Mouse (Mus musculus) MEL (cell line): ENCODE data around the gene Tmeff2.

ENCODE experiments used
- EP300 ChIP-seq, 2 experiments: IDR thresholded peaks; 2 replicates each; pipeline ENCODE4 v1.6.1; 2011; ENCODE audit warnings: improper control_type of control experiment in 2 of 2, low read length in 2 of 2, low read depth in 1 of 2, mild to moderate bottlenecking in 1 of 2
- GABPA ChIP-seq: IDR thresholded peaks from 2 replicates; pipeline ENCODE4 v1.6.1; 2012; ENCODE audit warnings: low read depth, mild to moderate bottlenecking, inconsistent platforms, low read length, improper control_type of control experiment, moderate library complexity
- MAFK ChIP-seq: IDR thresholded peaks from 2 replicates; pipeline ENCODE4 v1.6.1; 2011; ENCODE audit warnings: low read depth, mild to moderate bottlenecking, low read length, improper control_type of control experiment, borderline replicate concordance
- MAX ChIP-seq: IDR thresholded peaks from 2 replicates; pipeline ENCODE4 v1.6.1; 2011; ENCODE audit warnings: low read length, improper control_type of control experiment
- POLR2A ChIP-seq, 2 experiments: IDR thresholded peaks; 2 replicates each; pipeline ENCODE4 v1.6.1; 2011 to 2012; ENCODE audit warnings: low read length in 2 of 2, mild to moderate bottlenecking in 2 of 2, control low read depth in 1 of 2, improper control_type of control experiment in 1 of 2, low read depth in 1 of 2, moderate library complexity in 1 of 2; ENCODE audit not compliant: control insufficient read depth in 1 of 2, insufficient read depth in 1 of 2, poor library complexity in 1 of 2
- POLR2AphosphoS5 ChIP-seq: IDR thresholded peaks from 2 replicates; pipeline ENCODE4 v1.6.1; 2012; ENCODE audit warnings: low read depth, borderline replicate concordance, mild to moderate bottlenecking, inconsistent platforms, low read length, moderate library complexity, mixed read lengths
- RCOR1 ChIP-seq: IDR thresholded peaks from 2 replicates; pipeline ENCODE4 v1.6.1; 2012; ENCODE audit warnings: low read depth, mild to moderate bottlenecking, inconsistent platforms, low read length, improper control_type of control experiment
- USF2 ChIP-seq, 2 experiments: IDR thresholded peaks; 2 replicates each; pipeline ENCODE4 v1.6.1; 2011 to 2012; ENCODE audit warnings: improper control_type of control experiment in 2 of 2, low read length in 2 of 2, borderline replicate concordance in 1 of 2, inconsistent platforms in 1 of 2, low read depth in 1 of 2, mild to moderate bottlenecking in 1 of 2; ENCODE audit not compliant: insufficient read depth in 1 of 2
- ZC3H11A ChIP-seq: IDR thresholded peaks from 2 replicates; pipeline ENCODE4 v1.6.1; 2012; ENCODE audit warnings: low read depth, mild to moderate bottlenecking, inconsistent platforms, low read length, improper control_type of control experiment
- ZMIZ1 ChIP-seq: IDR thresholded peaks from 2 replicates; pipeline ENCODE4 v1.6.1; 2012; ENCODE audit warnings: low read depth, mild to moderate bottlenecking, inconsistent platforms, low read length, improper control_type of control experiment, moderate library complexity

DNA sequence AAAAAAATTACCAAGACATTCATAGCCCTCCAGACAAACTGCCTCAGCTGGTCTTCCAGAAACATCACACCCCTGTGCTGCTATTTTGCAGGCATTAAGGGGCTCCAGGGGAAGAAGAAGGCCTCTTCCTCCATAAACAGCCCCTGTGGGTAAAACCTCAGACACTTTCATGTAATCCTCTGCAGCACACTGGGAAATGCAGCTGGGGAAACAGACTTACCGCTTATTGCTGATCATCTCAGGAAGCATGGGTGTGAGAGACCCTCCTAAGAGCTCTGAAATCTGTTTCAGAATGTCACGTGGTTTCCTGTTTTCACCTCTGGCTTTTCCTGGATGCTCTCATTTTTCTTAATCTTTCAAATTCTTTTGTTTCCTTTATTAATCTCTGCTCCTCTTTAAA, 204.3 kb downstream of the Tmeff2 start:
- TF ChIP-seq USF2 (IDR thresholded peaks at IDR 0.05; ENCODE audit: borderline replicate concordance in 1 of 2, insufficient read depth in 1 of 2, low read depth in 1 of 2, low read length in 2 of 2) = no peak
- no peak for TF ChIP-seq MAX
- no peak for TF ChIP-seq ZMIZ1
- TF ChIP-seq RCOR1 = no peak
- no peak for TF ChIP-seq EP300 (IDR thresholded peaks at IDR 0.05; ENCODE audit: low read depth in 1 of 2, low read length in 2 of 2)
- no peak for TF ChIP-seq MAFK
- TF ChIP-seq POLR2A (IDR thresholded peaks at IDR 0.05; ENCODE audit: control insufficient read depth in 1 of 2, insufficient read depth in 1 of 2, low read depth in 1 of 2, low read length in 2 of 2, poor library complexity in 1 of 2) = no peak
- no peak for TF ChIP-seq GABPA
- no peak for TF ChIP-seq POLR2AphosphoS5
- no peak for TF ChIP-seq ZC3H11A
